Mouse (Mus musculus) R1 (cell line): Measurements from ENCODE around the gene Prox2.
A peak's percentile ranks its signal among the peaks of the same experiment; 100 is the strongest.
"Not testable (repeated sequence)": the region's sequence is repeated elsewhere in the genome, so short reads cannot be mapped to it uniquely, and the experiment has no call there.

ENCODE experiments used
- DNase-seq: peaks from one replicate; pipeline ENCODE4 v3.0.0-alpha.2; 2018; ENCODE audit warnings: low read depth, low spot score

Gene Prox2

DNA sequence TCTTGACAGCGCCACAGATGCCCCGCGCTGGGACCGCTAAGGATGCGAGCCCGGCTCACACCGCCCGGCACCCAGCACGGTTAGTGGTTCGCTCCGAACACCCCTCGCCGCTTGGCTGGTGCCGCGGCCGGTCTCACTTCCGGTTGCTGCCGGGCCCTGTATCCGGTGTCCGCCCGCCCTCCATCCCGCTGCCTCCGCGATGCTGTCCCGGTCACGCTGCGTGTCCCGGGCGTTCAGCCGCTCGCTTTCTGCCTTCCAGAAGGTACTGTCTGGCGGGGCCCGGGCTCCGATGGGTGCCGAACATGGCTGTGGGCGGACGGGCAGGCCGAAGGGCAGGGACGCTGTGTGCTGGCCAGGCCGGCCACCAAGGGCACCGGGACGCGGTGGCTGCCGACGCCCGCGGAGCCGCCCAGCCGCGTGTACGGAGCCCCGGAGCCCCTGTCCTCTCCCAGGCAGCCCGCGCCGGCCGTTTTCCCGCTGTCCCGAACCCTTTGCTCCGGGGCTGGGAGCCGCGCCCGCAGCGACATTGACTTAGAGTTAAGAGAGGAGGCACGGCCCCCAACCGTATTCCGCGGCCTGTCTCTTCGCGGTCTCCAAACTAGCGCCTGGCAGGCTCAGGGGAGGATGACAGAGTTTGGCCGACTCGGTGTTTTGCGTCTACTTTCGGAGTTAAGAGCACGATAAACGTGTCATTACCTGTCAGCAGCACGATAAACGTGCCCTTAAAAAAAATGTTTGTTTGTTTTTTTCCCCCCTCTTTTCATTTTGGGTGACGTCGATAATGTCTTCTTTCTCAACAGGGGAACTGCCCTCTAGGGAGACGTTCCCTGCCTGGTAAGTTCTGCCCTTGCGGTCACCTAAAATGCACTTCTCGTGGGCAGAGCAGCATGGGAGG lies at the start of gene Prox2, which contains the start of gene Dlst:
Gene Prox2, minus strand, starts transcription at position 62 of the 895 bp plus-strand sequence.
Gene Dlst, plus strand, starts transcription at position 136 of the 895 bp plus-strand sequence.
- peak; percentile 78 for DNase-seq

DNA sequence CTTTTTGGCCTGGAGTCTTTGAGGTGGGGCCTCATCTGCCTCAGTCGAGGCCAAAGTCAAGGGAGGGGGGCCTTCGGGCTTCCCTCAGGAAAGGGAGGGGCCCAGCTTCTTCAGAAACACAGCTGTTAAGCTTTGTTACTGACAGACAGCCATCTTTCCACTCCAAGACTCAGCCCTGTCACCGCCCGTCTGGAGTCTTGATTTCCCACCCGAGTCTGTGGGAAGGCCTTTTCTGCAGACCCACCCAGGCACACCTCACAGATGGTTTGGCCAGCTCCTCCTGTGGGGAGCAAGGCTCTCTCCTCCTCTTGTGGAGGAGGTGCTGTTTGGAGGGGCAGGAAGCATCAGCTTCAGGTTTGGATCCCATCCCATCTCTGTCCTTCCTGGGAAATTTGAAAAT lies 49.0 kb upstream of the Prox2 start:
- no peak for DNase-seq

DNA sequence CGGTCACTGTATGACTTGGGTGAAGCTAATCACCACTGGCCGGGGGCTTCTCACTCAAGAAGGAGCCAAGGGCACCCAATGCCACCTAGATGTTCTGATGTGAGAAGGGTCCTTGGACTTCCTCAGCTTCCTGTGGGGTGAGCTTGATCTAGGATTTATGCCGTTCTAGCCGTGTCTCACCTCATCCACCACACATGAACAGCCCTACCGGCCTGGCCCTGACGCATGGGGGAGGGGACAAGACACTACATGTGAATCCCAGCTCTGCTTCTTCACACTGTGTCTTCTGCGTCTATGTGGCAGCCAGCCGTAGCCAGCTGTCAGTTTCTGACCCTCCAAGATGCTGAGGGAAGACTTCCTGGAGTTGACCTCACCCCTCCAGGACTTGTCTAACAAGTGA lies 48.2 kb upstream of the Prox2 start:
- no peak for DNase-seq

DNA sequence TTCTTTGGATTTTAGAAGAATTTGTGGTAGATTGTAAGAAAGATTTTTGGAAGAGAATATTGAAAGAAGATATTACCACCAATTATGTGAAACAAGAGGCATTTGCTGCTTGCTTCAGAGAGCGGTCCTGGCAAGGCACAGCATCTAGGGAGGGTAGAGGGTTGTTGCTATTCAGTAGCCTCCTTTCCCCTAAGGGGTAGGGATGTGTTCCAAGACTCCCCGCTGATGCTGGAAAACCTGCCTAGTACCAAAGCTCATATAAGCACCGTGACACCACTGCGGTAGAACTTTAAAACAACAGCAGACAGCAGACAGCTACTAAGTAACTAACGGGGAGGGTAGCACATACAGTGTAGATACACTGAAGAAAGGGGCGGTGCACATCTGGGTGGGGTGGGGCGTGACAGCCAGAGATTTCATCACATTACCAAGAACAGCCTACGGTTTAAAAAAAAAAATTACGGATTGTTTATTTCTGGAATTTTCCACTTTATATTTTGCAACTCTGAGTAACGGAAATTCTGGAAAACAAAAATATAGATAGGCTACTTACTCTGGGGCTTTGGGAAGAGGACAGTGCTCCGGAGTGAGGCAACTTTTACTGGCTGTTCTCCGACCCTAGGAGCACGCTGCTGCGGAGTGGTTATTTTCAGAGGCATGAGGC lies 47.4 kb upstream of the Prox2 start:
- DNase-seq = no peak

DNA sequence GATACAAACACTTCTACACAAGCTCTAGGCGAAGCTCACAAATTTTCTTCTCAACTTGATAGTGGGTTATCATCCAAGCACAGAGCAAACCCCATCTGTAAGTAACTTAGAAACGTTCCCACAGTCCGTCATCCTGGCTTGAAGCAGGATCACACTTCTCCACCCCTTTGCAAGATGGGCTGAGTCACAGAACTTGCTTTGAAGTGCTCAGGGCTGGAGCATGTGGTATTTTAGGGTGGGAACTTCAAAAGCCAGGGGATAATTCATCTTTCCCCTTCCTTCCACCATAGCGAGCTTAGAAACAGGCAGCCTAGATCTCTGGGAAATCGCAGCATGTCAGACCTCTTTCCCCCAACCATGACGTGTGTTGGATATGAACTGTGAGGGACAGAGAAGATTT lies 45.8 kb upstream of the Prox2 start:
- DNase-seq = no peak

DNA sequence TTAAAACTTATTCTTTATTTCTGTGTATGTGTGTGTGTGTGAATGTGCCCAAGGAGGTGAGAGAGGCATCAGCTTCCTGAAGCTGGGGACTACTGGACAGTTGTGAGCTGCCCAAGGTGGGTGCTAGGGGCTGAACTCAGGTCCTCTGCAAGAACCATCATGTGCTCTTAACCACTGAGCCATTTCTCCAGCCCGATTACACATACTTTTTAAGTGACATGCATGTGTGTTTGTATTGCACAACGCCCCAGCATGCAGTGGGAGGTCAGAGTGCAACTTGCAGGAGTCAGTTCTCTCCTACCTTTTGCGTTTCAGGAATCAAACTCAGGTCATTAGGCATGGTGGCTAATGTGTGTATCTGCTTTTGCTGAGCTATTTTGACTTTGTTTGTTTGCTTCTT lies 42.5 kb upstream of the Prox2 start:
- no peak for DNase-seq

DNA sequence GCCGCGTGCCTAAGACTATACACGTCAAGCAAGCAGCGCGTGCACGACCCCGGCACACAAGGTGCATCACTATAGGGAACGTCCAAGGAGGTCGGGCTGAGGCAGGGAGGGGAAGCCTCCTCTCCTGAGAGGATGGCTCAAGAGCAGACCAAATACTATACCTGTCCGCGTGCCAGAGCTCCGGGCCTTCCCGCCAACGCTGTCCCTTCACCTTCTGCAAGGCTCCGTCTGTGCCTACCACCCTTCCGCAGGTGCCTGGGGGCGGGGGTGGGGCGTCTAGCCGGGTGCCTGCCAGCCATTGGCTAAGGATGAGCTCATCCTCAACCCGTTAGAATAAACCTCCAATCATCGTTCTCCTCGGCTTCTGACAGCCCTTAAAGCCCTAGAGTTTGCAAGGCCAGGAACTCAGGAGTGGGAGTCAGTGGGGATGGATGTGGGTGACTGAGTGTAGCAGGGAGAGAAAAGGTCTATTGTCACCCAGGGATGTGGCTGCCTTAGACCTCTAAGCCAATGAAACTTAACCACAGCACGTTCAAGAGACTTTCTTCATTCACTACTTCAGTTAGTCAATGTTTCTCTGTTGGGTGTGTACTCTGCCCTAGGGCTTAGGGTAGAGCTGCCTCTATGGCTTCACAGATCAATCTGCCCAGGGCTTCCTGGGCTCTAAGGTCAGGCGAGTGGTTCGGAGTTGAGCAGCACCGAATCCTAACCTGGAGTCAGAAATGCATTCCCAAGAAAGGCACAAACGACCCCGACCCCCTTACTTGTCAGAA lies 40.6 kb upstream of the Prox2 start, which contains the start of gene Rps6kl1:
Gene Rps6kl1, minus strand, starts transcription at position 263 of the 773 bp plus-strand sequence.
- peak; percentile 93 for DNase-seq

DNA sequence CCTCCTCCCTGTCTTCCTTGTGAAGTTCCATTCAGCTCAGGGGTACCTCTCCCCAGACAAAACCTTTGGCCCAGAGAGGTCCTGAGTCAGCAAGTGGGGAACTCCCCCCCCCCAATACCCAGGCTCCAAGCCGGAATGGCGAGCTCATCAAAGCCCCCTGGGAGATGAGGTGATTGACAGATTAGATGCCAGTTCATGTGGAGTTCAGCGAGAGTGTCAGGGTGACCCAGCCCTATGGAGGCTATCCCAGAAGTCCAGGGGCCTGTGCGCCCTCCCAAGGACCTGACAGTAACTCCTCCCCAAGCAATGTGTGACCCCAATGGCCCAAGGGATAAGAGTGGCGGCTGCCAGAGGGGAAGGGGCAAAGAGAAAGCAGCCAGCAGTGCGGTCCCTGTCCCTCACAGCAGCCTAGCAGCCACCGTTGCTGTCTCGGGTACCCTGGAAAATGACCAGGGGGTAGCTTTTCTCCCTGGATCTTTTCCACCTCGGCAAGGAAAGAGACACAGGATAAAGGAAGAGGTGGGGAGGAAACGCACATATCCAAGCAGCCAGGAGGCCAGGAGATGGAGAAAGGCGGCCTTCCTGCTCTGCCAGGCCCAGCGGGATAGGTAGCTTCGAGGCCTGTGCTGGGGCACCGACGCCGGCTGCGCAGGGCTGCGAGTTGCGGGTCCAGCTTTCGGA lies 39.9 kb upstream of the Prox2 start:
- no peak for DNase-seq

DNA sequence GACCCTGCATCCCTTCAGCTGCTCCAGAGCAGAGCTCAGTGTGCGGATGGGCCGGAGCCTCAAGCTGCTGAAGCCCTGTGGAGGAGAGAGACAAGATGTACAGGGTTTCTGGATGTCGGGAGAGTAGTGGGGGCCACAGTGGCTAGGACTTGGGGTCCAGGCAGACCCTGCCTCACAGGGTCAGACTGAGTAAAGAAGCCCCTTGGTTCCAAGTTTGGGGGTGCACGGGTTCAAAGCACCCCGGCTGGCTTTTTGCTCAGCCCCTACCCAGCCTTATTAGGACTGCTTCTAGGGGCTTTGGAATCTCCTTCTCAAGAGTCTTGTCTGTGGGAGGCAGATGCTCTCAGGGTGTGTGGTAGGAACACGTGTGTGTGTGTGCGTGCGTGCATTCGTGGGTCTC lies 36.3 kb upstream of the Prox2 start:
- DNase-seq = no peak

DNA sequence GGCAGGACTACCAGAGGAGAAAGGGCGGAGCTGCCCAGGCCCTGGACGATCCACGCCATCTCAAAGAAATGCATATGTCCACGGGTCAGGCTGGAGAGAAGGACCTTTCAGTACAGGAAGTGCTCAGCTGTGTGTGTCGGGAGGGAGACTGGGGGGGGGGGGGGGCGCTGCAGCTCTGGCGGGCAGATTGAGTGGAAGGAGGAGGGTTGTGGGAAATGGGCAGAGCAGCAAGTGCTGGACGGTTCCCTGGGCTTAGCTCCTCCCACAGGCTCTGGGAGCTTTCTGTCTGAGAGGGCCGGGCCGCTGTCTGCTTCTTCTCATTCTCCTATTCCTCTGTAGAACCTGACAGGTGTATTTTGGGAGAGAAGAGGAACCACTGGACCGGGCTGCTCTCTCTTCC lies 35.8 kb upstream of the Prox2 start:
- peak; percentile 47 for DNase-seq

DNA sequence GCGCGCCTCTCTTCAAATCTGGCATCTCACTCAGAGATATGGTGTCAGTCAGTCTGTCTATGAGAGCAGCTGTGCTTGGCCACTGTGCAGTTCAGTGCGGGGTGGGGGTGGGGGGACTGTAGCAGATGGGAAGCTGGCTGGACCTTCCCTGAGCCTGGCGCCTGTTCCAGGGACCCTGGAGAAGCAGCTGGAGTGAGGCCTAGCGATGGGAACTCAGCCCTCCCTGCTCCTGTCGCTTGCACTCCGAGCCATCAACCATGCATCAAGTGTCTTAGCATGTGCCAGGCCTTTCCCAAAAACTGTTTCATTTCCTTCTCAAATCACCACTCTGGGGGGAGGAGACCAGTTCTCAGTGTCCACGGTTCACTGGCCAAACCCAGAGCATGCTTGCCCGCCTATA lies 35.1 kb upstream of the Prox2 start:
- DNase-seq = no peak

DNA sequence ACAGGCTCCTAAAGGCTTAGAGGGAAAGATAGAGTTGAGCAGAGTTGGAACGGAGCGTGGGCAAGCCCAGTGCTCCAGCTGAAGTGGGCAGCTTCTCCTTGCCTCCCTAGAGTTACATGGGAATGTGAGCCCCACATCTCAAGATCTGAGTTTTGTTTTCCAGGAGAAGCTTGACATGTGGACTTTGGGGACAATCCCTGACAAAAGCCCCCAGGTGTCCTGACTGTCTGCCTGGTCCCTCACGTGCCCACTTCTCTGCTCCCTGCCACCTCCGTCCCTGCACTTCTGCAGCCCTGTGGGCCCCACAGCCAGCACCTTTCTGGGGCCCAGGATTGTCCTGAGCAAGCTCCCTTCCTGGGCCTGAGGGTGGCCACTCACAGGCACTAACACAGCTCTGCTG lies 34.3 kb upstream of the Prox2 start:
- no peak for DNase-seq

DNA sequence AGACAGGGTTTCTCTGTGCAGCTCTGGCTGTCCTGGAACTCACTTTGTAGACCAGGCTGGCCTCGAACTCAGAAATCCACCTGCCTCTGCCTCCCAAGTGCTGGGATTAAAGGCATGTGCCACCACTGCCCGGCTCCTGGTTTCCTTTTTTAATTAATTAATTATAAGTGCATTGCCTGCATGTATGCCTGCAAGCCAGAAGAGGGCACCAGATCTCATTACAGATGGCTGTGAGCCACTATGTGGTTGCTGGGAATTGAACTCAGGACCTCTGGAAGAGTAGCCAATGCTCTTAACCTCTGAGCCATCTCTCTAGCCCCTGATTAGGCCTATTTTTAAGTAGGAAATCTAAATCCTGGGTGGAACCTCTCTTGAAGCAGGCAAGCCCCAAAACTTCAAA lies 33.7 kb upstream of the Prox2 start:
- not testable (repeated sequence) for DNase-seq

DNA sequence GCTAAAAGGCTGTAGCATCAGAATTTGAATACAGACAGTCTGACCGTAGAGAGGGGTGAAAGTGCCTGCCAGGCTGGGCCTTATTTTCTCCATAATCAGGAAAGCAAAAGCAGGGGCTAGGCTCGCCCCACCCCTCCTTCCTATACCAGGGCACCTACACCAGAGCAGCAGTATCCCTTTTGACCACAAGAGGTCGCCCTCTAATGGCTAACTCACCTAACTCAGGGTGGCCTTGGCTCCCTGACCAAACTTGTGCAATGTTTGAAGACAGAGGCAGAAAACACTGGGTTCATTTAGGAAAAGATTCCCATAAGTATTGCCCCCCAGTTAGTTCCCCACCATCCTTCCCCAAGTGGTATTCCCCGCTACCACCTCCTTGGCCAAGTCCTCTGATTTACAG lies 32.2 kb upstream of the Prox2 start:
- peak; percentile 86 for DNase-seq

DNA sequence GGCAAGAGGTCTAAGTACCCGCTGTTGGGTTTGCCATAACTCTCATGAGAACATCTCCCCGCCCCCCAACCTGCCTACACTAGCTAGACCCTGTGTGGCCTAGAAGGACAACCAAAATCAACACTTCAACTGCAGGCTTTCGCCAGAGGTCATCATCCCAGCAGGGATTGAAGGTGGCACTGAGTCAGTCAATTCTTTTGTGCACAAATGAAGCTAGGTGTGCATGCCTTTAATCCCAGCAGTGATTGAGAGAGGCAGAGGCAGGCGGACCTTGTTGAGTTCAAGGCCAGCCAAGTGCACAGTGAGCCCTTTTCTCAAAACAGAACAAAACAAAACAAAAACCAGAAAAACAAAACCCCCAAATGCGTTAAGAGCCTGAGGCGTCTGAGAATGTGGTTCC lies 30.5 kb upstream of the Prox2 start:
- DNase-seq = peak; percentile 63

DNA sequence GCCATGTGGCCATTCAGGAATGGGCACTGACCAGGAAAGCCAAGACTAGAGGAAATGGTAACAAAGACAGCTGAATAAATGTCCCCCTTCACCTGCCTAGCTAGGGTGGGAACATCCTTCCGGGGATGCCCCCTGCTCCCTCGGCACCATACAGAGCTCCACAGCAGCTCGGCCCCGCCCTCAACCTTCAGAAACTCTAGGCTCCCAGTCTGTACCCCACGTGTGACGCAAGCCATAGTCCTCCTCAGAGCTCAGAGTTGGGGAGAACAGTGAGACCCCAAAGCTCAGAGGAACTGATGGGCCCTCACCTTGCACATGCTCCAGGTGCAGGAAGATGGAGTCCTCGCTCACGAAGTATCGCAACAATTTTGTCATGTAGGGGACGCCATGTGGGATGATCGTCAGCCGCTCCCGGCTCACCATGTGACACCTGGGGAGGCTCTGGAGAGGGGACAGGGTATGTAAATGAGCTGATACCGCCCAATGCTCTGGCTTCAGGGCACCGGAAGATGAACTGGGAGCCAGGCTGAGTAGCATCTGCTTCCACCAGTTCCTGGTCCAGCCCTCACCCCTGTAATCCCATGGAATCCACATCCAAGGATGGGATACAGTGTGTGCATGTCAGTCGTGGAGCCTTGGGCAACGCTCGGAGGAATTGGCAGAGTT lies 29.6 kb upstream of the Prox2 start:
- DNase-seq = peak; percentile 61

DNA sequence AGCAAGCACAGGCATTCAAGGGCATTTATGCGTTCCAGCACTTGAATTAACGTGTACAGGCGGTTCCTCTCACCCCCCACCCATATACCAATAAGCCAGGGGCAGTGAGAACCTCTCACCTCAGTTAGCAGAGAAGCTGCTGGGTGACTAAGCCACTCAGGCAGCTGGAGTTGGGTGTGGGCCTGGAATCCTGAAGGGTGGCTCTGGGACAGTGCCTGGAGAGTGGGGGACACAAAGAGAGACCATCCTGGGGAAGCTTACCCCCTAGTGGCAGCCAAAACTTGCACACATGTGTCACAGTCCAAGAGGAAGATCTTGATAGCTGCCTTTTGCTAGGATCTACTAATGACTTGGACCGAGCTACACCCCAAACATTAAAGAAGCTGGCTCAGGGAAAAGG lies 26.1 kb upstream of the Prox2 start:
- peak; percentile 14 for DNase-seq

DNA sequence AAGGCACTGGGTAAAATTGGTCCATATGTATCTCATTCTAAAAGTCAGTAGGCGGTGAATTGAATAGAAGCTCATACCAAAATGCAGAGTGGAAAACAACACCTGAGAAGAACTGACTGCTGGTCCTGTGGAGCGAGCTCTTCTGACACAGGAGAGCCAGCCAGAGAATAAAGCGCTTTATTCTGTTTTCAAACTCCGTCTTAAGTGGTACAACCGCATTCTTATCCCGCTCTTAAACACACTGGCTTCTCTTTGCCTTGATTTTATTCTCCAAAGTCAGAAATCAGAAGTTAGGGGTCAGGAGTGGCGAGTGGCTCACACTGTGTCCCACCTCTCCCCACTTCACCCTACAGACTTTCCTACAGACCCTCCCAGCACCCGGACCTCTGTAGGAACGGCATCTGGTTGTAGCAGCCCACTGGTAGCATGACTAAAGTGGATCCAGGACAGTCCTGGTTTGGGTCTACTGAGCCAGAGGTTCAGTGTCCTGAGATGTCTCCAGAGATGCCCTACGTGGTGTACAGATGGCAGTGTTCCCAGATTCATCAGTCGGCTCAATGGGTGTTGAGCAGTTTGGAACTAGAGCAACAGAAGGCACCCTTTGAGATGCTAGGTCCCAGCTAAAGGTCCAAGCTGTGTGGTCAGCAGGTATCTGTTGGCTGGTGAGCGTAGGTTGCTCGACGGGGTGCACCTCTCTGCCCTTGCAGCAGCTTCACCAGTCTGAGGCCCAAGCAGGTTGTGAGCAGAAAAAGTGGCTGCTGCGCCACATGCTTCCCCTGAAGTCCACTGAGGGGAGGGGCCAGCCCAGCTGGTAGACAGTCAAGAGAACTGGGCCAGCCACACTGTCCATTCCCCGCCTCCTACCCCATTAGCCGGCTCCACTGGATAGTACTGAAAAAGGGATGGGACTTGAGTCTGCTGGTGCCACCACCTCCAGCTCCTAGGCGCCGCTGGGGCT lies 25.2 kb upstream of the Prox2 start:
- DNase-seq = no peak

DNA sequence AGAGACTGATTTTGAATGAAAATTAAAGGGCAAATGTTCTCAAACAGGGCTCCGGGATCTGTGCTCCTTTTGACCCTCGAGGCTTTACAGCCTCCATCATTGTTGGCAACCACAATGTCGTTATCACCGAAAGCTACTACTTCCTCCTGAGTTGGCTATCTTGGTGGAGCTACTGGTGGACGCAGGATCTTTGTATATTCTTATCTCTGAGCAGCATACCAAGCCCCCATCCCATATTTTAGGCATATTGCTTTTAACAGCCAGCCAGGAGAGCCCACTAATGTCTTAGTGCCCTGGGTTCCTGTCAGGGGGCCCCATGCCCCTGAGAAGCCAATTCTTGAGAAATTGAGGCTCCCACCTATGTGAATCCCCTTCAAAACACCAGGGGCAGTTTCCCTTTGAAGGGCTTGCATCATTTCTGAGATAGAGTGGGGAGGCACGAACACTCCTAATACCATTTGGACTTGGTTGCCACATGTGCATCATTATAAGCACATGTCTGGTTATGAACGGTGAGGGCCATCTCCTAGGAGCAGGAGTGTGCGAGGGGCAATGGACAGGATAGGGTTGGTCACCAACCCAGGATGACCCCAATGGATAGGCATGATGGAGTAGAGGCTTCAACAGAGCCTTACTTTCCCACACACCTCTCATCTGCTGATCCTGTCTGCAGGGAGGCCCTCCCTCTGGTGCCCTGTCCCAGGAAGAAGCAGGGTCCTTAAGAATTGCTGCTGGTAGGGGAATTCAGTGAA lies 23.7 kb upstream of the Prox2 start:
- no peak for DNase-seq
